Mouse (Mus musculus): Measurements from ENCODE around the gene Hist1h2bh. TPM values are rescaled to one million over a fixed set of nuclear protein-coding genes. Genes with fewer than 3 reads are reported as not detected.

Gene Hist1h2bh
- polyA plus RNA-seq, 1 experiment from 2014 or later, result 0.77 TPM

DNA sequence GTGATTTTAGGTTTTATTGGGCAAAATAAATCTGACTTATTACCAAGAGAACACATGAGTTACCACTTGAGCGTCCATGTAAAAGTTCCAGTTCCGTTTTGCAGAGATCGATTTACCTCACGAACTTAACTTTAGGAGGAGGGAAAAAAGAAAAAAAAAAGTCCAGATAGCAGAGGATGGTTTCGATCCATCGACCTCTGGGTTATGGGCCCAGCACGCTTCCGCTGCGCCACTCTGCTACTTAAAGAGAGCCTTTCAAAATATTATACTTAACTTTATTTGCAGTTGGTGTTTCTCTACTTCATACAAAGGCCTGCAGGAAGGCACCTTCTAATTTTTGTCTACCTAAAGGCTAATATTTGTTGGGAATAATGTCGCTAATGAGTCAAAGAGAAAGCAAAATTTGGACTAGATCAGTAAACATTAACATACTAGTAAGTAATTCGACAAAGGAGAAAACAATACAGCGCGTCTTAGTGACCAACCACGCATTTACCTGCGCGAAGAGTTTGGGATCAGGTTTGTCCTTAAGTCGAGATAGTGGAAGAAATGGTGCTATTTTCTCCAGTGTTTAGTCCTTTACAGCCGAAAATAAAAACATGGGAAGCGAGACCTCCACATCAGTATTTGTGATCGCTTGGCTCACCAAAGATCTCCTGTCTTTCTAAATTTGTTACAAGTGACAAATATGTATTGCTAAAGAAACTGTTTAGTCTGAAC, 12.9 kb downstream of the Hist1h2bh start:
- Histone ChIP-seq H3K27me3 (replicated peaks; ENCODE audit: control insufficient read depth, insufficient read depth, low read length) (no peaks in the 10 kb centered on the region), H3K9ac (ENCODE audit: low read depth, low read length) (peak overlapping the region; percentile 79), H3K9me3 (ENCODE audit: control insufficient read depth, low read length) (no peaks in the 10 kb centered on the region), H3K36me3 (ENCODE audit: control insufficient read depth, insufficient read depth, low read length) (no peaks in the 10 kb centered on the region), H3K27ac (replicated peaks; ENCODE audit: low read depth, low read length) (peak overlapping the region; percentile 99), H3K4me3 (ENCODE audit: low read depth, low read length) (peak overlapping the region; percentile 56), H3K4me2 (ENCODE audit: low read depth, low read length) (peak overlapping the region; percentile 78), H3K4me1 (ENCODE audit: control insufficient read depth, insufficient read depth, low read length) (peaks cover 21% of the 10 kb centered on the region)
- no peak for ATAC-seq (ENCODE audit: low read depth)
- under 1% methylated on average over 20 of the region's 20 CpGs for WGBS
- peak; percentile 68 for DNase-seq (ENCODE audit: low spot score)

DNA sequence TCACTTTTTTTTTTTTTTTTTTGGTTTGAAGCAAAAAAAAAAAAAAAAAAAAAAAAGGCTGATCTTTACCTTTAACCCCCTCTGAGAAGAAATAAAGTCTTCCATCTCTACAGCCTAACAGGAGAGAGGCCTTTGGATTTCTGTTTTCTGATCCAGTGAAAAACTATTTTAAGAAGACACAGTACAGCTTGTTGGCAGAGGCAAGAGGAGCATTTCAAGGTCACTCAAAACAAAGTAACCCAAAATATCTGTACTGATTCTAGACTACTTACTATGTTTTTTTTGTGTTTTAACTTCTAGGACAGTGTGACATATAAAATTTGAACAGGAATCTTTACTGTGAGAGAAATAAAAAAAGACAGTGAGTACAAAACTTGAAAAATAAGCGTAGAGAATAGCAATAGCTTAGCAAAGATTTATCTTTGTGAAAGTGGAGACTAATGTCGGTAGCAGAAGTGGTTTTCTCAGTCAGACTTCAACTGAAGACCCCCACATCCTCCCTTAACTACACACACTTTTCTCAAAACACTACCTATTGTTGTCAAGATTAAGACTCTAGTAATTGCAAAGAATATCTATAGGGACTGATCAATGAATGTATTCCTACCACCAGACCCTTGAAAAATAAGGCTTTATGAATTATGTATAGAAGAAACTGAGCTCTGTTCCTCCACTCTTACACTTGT, 13.6 kb downstream of the Hist1h2bh start:
- peak overlapping the region; percentile 78 for H3K4me2 ChIP-seq (ENCODE audit: low read depth, low read length)
- ATAC-seq (ENCODE audit: low read depth), result no peak
- peak overlapping the region; percentile 79 for H3K9ac ChIP-seq (ENCODE audit: low read depth, low read length)
- WGBS, result 25% methylated on average over 2 of the region's 2 CpGs
- H3K4me3 ChIP-seq (ENCODE audit: low read depth, low read length), result peak overlapping the region; percentile 56
- no peaks in the 10 kb centered on the region for H3K36me3 ChIP-seq (ENCODE audit: control insufficient read depth, insufficient read depth, low read length)
- H3K9me3 ChIP-seq (ENCODE audit: control insufficient read depth, low read length), result no peaks in the 10 kb centered on the region
- H3K27me3 ChIP-seq (replicated peaks; ENCODE audit: control insufficient read depth, insufficient read depth, low read length), result no peaks in the 10 kb centered on the region
- peaks cover 21% of the 10 kb centered on the region for H3K4me1 ChIP-seq (ENCODE audit: control insufficient read depth, insufficient read depth, low read length)
- no peak for DNase-seq (ENCODE audit: low spot score)
- H3K27ac ChIP-seq (replicated peaks; ENCODE audit: low read depth, low read length), result peak overlapping the region; percentile 99

DNA sequence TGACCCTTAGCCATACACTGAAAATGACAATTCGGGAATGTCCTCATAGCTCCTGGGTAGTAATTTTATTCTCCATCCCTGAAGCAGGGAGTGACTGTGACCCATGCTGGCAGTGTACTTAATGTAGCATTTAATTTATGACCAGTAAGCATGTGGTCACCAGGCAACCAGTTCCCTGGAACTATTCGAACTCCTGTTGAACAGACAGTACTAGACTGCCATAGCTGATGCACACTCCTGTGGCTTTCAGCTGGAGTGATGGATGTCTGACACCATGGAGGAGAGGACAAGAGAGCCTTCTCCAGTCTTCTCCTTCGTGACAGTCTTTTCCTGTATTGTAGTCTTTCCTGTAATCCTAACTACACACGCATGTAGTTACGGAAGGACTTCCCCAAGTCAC, 14.2 kb downstream of the Hist1h2bh start:
- Histone ChIP-seq H3K36me3 (ENCODE audit: control insufficient read depth, insufficient read depth, low read length) (no peaks in the 10 kb centered on the region), H3K27ac (replicated peaks; ENCODE audit: low read depth, low read length) (no peak overlapping the region), H3K4me1 (ENCODE audit: control insufficient read depth, insufficient read depth, low read length) (peaks cover 21% of the 10 kb centered on the region), H3K4me2 (ENCODE audit: low read depth, low read length) (peak overlapping the region; percentile 78), H3K27me3 (replicated peaks; ENCODE audit: control insufficient read depth, insufficient read depth, low read length) (no peaks in the 10 kb centered on the region), H3K9ac (ENCODE audit: low read depth, low read length) (0 out of 2 replicates have a peak overlapping the region, but pooled peaks have one; percentile 2), H3K4me3 (ENCODE audit: low read depth, low read length) (no peak overlapping the region), H3K9me3 (ENCODE audit: control insufficient read depth, low read length) (no peaks in the 10 kb centered on the region)
- 75% methylated on average over 5 of the region's 5 CpGs for WGBS
- ATAC-seq (ENCODE audit: low read depth), result no peak
- no peak for DNase-seq (ENCODE audit: low spot score)

DNA sequence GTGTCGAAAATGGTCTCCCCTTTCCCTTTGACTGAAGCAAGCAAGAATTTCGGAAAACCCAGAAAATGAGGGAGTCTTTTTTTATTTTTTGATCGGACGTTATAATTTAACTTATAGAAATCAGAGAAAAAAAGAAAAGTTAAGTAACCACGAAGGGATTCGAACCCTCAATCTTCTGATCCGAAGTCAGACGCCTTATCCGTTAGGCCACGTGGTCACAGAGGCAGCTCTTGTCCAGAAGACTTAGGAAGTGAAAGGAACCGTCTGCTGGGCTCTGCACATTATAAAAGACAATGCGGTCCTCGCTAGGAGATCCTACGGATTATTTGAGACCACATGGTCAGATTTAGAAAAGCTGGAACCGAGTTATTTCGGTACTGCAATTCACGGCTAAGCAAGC, 16.9 kb downstream of the Hist1h2bh start:
- H3K9ac ChIP-seq (ENCODE audit: low read depth, low read length), result peak overlapping the region; percentile 52
- peak overlapping the region; percentile 66; the same call in 1 of the 2 replicates for H3K27ac ChIP-seq (replicated peaks; ENCODE audit: low read depth, low read length)
- H3K9me3 ChIP-seq (ENCODE audit: control insufficient read depth, low read length), result no peaks in the 10 kb centered on the region
- no peaks in the 10 kb centered on the region for H3K27me3 ChIP-seq (replicated peaks; ENCODE audit: control insufficient read depth, insufficient read depth, low read length)
- ATAC-seq (ENCODE audit: low read depth), result peak; percentile 53; the same call in 1 of the 2 replicates
- peaks cover 7% of the 10 kb centered on the region; the same call in 1 of the 2 replicates for H3K4me1 ChIP-seq (ENCODE audit: control insufficient read depth, insufficient read depth, low read length)
- no peaks in the 10 kb centered on the region for H3K36me3 ChIP-seq (ENCODE audit: control insufficient read depth, insufficient read depth, low read length)
- H3K4me3 ChIP-seq (ENCODE audit: low read depth, low read length), result peak overlapping the region; percentile 41
- H3K4me2 ChIP-seq (ENCODE audit: low read depth, low read length), result peak overlapping the region; percentile 55
- WGBS, result under 1% methylated on average over 17 of the region's 17 CpGs
- peak; percentile 94 for DNase-seq (ENCODE audit: low spot score)

DNA sequence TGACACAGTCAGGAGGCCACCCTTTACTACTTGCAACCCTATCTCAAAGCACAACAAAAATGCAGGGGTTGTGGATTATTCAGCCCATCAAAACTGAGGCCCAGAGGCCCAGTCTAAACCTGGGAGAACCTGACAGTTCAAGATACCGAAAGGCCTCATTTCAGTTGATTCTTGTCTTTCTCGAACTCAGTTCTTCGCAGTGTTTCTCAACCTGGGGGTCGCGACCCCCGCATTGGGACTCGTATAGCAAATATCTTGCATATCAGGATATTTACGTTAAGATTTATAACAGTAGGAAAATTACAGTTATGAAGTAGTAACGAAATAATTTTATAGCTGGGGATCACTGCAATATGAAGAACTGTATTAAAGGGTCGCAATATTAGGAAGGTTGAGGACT, 17.3 kb downstream of the Hist1h2bh start:
- H3K4me2 ChIP-seq (ENCODE audit: low read depth, low read length), result peak overlapping the region; percentile 55
- H3K27me3 ChIP-seq (replicated peaks; ENCODE audit: control insufficient read depth, insufficient read depth, low read length), result no peaks in the 10 kb centered on the region
- DNase-seq (ENCODE audit: low spot score) (no peak), ATAC-seq (ENCODE audit: low read depth) (no peak)
- peak overlapping the region; percentile 38; the same call in 1 of the 2 replicates for H3K9ac ChIP-seq (ENCODE audit: low read depth, low read length)
- no peaks in the 10 kb centered on the region for H3K36me3 ChIP-seq (ENCODE audit: control insufficient read depth, insufficient read depth, low read length)
- 2% methylated on average over 10 of the region's 10 CpGs for WGBS
- H3K27ac ChIP-seq (replicated peaks; ENCODE audit: low read depth, low read length), result no peak overlapping the region
- no peaks in the 10 kb centered on the region for H3K9me3 ChIP-seq (ENCODE audit: control insufficient read depth, low read length)
- peaks cover 7% of the 10 kb centered on the region; the same call in 1 of the 2 replicates for H3K4me1 ChIP-seq (ENCODE audit: control insufficient read depth, insufficient read depth, low read length)
- peak overlapping the region; percentile 41 for H3K4me3 ChIP-seq (ENCODE audit: low read depth, low read length)

DNA sequence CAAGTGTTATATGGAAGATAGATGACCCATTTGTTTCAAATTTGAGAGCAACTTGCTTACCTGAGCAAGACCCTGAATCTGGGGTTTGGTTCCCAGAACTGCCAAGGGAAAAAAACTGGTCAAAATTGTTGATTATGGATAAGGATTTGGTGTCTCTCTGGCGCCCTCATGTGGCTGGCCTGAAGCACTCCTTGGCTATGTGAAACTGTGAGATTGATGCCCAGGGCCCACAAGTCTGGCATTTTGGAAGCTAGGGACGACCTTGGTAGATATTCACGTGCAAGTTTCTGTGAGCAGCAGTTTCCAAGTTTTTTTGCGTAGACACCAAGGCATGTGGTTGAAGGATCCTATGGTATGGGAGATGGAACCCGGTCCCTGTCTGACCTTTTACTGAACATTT, 18.5 kb downstream of the Hist1h2bh start:
- no peak overlapping the region for H3K4me3 ChIP-seq (ENCODE audit: low read depth, low read length)
- no peaks in the 10 kb centered on the region for H3K36me3 ChIP-seq (ENCODE audit: control insufficient read depth, insufficient read depth, low read length)
- H3K27ac ChIP-seq (replicated peaks; ENCODE audit: low read depth, low read length), result no peak overlapping the region
- ATAC-seq (ENCODE audit: low read depth) (no peak), DNase-seq (ENCODE audit: low spot score) (peak; percentile 86)
- H3K4me1 ChIP-seq (ENCODE audit: control insufficient read depth, insufficient read depth, low read length), result peaks cover 7% of the 10 kb centered on the region; the same call in 1 of the 2 replicates
- H3K4me2 ChIP-seq (ENCODE audit: low read depth, low read length), result no peak overlapping the region
- 12% methylated on average over 5 of the region's 5 CpGs for WGBS
- H3K9me3 ChIP-seq (ENCODE audit: control insufficient read depth, low read length), result no peaks in the 10 kb centered on the region
- no peak overlapping the region for H3K9ac ChIP-seq (ENCODE audit: low read depth, low read length)
- no peaks in the 10 kb centered on the region for H3K27me3 ChIP-seq (replicated peaks; ENCODE audit: control insufficient read depth, insufficient read depth, low read length)

DNA sequence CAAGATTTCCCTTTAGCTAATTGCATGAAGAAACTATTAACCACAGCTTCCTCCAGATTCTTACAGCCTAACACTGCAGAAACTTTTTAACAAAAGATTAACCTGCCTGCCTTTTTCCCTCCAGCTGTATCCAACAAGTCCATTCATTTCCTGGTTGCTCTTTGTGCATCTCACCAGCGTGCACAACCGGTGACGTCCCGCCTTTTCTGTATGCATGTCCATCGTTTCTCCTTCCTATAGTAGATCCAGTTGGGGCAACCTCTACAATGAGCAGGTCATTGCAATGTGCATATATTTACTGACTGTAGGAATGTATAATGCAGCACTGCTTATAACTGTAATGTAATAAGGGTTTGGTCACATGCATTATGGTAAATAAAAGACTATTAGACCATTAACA, 19.2 kb downstream of the Hist1h2bh start:
- no peak for ATAC-seq (ENCODE audit: low read depth)
- WGBS, result 55% methylated on average over 5 of the region's 5 CpGs
- H3K4me3 ChIP-seq (ENCODE audit: low read depth, low read length), result no peak overlapping the region

DNA sequence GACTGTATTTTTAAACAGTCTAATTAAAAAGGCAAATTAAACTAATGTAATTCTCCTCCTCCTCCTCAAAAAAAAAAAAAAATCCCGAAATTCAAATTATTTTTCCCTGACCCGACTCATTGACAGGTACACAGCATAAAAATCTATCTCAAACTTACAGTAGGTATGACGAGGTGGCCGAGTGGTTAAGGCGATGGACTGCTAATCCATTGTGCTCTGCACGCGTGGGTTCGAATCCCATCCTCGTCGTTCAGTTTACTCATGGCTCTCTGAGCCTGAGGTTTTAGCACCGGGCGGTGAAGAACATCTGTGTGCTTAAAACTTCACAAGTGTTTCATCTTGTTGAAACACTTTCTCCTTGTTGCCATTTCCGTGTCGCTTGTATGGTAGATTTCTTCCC, 21.5 kb downstream of the Hist1h2bh start:
- peak; percentile 85 for DNase-seq (ENCODE audit: low spot score)
- Histone ChIP-seq H3K27ac (replicated peaks; ENCODE audit: low read depth, low read length) (no peak overlapping the region), H3K27me3 (replicated peaks; ENCODE audit: control insufficient read depth, insufficient read depth, low read length) (no peaks in the 10 kb centered on the region), H3K9ac (ENCODE audit: low read depth, low read length) (no peak overlapping the region), H3K4me3 (ENCODE audit: low read depth, low read length) (peak overlapping the region; percentile 18), H3K9me3 (ENCODE audit: control insufficient read depth, low read length) (no peaks in the 10 kb centered on the region), H3K36me3 (ENCODE audit: control insufficient read depth, insufficient read depth, low read length) (no peaks in the 10 kb centered on the region), H3K4me2 (ENCODE audit: low read depth, low read length) (peak overlapping the region; percentile 44), H3K4me1 (ENCODE audit: control insufficient read depth, insufficient read depth, low read length) (no peaks in the 10 kb centered on the region)
- no peak for ATAC-seq (ENCODE audit: low read depth)
- WGBS, result under 1% methylated on average over 14 of the region's 14 CpGs

More for the DNA sequence above, 19.2 kb downstream of the Hist1h2bh start:
- no peaks in the 10 kb centered on the region for H3K9me3 ChIP-seq (ENCODE audit: control insufficient read depth, low read length)
- H3K9ac ChIP-seq (ENCODE audit: low read depth, low read length), result no peak overlapping the region
- no peaks in the 10 kb centered on the region for H3K27me3 ChIP-seq (replicated peaks; ENCODE audit: control insufficient read depth, insufficient read depth, low read length)
- H3K4me2 ChIP-seq (ENCODE audit: low read depth, low read length), result no peak overlapping the region
- DNase-seq (ENCODE audit: low spot score), result no peak
- H3K4me1 ChIP-seq (ENCODE audit: control insufficient read depth, insufficient read depth, low read length), result peaks cover 5% of the 10 kb centered on the region; the same call in 1 of the 2 replicates
- H3K27ac ChIP-seq (replicated peaks; ENCODE audit: low read depth, low read length), result no peak overlapping the region
- no peaks in the 10 kb centered on the region for H3K36me3 ChIP-seq (ENCODE audit: control insufficient read depth, insufficient read depth, low read length)

Measured in embryonic facial prominence, embryonic 14.5 days (tissue).